Comparison of ENCODE assay signal across 16 mouse cellular contexts in genomic region chr1:127542756-127543155, GRCm38 (mm10).
DNase-seq lines count a peak whose midpoint lies in the region; ATAC-seq lines count a peak whose summit lies in the region.
"Had no signal": no experiment of that assay in that cellular context is flagged by ENCODE, and none has a peak within 500 bp of the region (broad histone marks: within the 10 kb centered on the region; RNA-seq: fewer than 3 reads in every experiment).

No protein-coding gene starts in this region.

- no peak for ATAC-seq in cerebellum, adult (ENCODE audit: insufficient number of reproducible peaks, low FRiP score, low TSS enrichment)
- ATAC-seq: activated CD4-positive, CD25-positive, alpha-beta regulatory T cell, adult 4 months; CD4-positive, CD25-positive, alpha-beta regulatory T cell, adult 4 months; forebrain, embryonic 13.5 days; forebrain, embryonic 15.5 days; forebrain, postnatal 0 days; Patski had no signal

- DNase-seq in cerebellum, adult 11-12 months, result peak; percentile 48
- peak; percentile 63 for DNase-seq in cerebellum, adult 9-10 months
- no peak for DNase-seq in cerebellum, postnatal 25 days
- peak; percentile 35 to 38 for DNase-seq in cerebellum, postnatal 14 days
- DNase-seq in cerebellum, adult 11 months, result no peak
- DNase-seq: adrenal gland, adult 8-10 months; adrenal gland, postnatal 14 days; adrenal gland, postnatal 36 days; B cell, adult 2 months; forebrain, postnatal 0 days had no signal

Comparison
In these comparisons a context has a peak if more than half of its experiments do, and no peak if none do; other contexts are left out.
1. DNase-seq: peak in cerebellum, adult 11-12 months (single experiment), cerebellum, adult 9-10 months (single experiment) and cerebellum, postnatal 14 days (2 of 2); none in cerebellum, postnatal 25 days (0 of 2) and cerebellum, adult 11 months (single experiment).